Mouse (Mus musculus) naive thymus-derived CD4-positive, alpha-beta T cell, adult 2 months (primary cell): ENCODE results near the gene Ano6.

Source experiments
- DNase-seq: peaks from one replicate; pipeline ENCODE4 v3.0.0-alpha.2; 2011; ENCODE audit warnings: low read depth

The Ano6 gene

DNA sequence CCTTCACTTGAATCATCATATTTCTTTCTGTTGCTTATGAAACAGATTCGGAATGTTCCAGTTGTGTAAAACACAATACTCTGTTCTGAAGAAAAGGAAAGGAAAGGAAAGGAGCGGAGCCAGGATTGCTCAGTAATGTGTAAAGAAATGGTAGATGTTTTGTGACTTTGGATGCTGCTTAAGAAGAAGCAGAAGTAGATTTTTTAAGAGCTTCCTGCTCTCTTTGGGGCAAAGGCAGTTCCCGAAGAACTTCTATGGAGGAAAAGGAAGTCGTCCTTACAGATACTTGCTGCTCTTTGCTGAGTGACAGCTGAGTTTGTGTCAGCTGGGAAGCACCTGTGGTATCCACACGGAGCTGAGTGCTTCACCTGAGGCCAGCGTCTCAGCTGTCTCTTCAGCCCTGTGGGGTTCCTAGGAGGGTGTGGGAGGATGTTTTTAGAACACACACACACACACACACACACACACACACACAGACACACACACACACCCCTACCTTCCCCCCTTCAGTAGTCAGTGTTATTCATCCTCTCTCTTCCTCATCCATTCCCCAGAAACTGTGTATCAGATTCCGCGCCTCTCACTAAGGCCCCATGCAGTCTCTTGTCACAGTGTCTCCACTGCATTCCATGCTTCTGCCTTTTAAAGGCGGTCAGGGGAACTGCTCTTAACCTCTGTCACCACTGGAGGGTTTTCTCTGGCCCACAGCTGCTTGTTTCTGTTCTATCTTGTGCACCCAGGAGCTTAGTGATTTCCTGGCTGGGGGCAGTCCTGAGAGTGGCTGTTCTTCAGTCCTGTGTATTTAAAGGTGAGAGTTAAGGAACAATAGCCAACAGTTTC, 6.7 kb downstream of the Ano6 start:
- DNase-seq, result no peak

GRCm38 (mm10) chr15:95798266-95798665, 7.6 kb downstream of the Ano6 start:
- no peak for DNase-seq

- no peak for DNase-seq
Observed at GRCm38 (mm10) chr15:95799632-95800031, 9.0 kb downstream of the Ano6 start.

DNA sequence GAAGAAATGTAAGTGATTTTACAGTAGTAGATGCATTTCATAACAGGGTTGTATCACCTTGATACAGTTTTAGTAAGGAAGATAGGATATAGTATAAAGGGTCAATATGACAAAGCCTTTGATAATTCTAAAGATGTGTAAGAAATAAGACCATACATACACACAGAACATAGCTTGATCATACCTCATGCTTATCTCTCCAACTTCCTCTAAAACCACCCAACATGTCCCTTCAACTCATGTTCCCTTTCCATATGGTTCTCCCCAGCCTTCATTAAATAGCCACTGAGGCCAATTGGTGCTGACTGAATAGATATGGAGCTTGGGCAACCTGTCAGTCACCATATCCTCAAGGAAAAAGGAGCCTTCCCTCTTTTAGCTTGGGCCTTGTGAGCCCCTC, 9.4 kb downstream of the Ano6 start:
- DNase-seq, result no peak

DNA sequence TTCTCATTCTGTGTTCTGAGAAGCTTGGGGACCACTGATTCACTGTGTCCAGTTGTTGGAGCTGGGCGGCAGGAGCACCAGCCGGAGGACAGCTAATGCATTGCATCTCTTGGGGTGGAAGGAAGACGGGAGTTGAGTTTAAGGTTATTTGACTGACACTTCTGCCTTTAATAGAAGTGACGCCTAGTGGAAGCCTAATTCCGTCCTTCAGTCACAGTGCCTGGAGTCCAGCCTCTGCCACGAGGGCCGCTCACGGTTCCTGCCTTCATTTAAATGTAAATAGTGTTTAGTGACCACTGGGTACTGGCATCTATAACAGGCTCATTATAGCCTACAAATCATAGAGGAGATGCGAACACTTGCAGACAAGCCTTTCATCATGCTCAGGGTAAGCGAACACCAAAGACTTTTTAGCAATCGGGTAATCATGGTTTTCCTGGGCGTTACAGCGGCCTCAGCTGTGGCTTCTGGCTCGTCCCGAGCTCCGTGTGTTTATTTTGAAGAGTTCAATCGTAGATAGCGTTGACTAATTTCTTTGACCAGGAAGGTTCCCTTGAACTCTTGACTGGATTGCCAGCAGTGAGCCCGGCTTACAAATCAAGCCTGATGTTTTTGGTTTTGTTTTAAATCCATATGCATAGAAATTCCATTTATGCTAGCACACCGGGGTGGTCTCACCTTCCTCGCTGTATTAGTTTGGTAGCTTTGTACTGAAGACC, 10.8 kb downstream of the Ano6 start:
- DNase-seq, result no peak

- no peak for DNase-seq
Observed at GRCm38 (mm10) chr15:95802140-95802539, 11.5 kb downstream of the Ano6 start.

DNA sequence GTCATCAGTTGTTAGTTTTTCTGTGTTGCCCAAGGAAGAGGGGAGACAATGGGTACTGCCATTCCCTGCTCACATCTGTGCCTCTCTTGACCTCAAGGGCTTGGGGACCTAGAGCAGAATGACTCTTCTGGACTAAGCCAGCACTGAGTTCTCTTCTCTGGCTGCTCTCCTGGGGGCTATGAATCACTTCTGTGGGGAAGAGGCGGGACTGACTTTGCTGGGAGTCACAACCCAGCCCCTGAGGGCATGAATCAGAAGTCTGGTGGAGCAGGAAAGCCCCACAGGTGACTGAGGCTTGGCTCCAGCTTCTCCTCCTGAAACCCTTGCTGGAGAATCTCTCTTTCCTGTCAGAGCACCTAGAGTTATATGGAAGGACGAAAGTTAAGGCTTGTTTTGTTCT, 12.1 kb downstream of the Ano6 start:
- no peak for DNase-seq

GRCm38 (mm10) chr15:95803484-95803883, 12.8 kb downstream of the Ano6 start:
- DNase-seq, result no peak

GRCm38 (mm10) chr15:95804255-95804654, 13.6 kb downstream of the Ano6 start:
- DNase-seq, result no peak

GRCm38 (mm10) chr15:95805022-95805471, 14.4 kb downstream of the Ano6 start:
- DNase-seq, result no peak

GRCm38 (mm10) chr15:95807908-95808307, 17.3 kb downstream of the Ano6 start:
- DNase-seq, result no peak

DNA sequence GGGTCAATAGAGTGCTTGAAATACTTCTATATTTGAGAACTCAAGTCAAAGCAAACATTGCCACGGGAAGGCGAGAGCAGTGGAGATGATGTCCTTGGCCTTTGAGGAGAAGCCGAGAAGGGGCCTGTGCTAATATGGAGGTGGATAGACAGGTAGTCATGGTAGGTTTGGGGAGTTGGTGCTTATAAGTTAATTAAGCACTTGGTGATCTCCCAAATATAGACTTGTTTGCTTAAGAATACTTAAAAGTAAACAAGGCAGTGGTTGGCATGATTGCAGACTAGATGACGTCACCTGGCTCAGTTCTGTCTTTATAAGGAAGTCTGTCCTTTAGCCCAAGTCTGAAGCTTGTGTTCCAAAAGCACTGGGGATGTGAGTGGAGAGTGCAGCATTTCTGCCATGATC, 19.7 kb downstream of the Ano6 start:
- no peak for DNase-seq

DNA sequence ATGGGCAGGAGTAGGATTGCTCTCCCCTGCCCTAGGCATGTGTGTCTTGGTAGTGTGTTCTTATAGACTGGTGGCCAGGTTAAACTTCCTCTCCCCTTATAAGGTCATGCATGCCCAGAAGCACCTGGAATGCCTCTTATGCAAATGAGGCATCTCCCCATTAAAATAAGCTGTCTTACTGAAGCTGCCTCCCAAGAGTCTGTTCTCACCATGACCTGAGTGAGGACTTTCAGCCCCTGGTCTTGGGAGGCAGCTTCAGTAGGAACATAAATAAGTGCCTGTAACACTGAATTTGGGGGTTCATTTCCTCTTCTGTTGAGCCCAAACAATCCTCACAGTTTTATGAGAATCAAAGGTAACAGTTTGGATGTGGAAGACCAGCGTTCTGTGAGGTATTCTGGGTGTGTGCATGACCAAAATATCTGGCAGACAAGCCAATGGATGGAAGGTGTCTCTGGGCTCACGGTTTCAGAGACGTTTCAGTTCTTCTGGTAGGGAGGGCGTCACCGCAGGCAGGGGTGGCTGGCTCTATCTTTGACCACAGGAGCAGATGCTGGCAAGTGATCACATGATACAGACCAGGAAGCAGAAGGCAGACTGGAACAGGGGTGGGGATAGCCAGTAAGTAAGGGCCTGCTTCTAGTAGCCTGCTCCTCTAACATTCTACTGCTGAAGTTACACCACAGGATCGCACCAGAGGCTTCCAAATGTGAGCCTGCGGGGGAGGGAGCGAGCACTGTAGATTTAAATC, 22.4 kb downstream of the Ano6 start:
- DNase-seq, result no peak

DNA sequence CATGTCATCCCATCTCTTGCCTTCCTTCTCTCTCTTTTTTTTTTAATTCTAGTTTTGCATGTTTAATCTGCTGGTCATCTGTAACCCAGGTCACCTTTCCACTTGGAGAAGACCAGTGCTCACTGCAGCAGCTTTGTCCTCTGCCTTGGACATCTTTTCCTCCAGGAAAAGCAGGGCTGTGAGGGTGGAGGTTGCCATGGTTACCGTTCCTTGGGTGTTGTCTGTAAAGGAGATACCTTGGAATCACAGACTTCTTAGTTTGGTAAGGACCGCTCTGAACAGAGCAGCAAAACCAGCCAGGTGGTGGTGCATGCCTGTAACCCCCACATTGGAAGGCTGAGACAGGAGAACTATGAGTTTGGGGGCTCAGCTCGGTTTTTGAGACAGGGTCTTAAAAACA, 26.9 kb downstream of the Ano6 start:
- DNase-seq, result no peak

GRCm38 (mm10) chr15:95819249-95820035, 28.8 kb downstream of the Ano6 start:
- no peak for DNase-seq

DNA sequence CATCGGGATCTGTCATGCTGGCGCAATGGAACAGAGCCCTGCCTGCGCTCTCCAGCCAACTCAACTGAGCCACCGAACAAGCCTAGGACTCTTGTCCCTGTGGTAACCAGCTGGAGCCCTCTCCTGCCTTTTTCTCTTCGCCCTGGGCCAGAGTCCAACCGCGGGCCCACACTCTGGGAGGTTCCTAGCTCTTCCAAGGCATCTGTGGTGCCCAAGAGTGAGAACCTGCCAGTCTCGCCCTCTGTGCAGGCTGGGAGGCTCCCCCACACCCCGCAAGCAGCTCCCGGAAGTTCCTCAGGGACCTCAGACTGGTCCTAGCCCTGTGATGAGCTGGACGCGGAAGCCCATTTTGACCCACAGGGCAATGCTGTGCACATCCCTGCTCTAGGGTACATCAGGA, 29.5 kb downstream of the Ano6 start:
- DNase-seq, result no peak

DNA sequence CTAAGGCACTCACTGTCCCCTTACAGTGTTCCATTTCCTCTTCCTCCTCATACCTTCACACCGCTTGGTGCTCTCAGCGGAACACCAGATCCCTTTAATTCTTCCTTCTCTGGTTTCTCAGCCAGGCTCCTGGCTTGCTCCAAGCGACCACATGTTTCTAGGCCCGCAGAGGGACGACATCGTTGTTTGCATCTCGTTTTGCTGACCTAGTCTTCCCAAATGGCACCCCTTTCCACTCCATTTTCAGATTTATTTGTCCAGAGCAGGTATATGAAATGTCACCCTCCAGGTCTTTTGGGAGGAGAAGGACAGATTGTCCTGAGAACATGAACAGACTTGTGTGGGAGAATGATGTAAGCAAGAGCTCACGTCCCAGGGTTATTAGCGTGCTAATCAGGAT, 30.0 kb downstream of the Ano6 start:
- DNase-seq, result no peak

DNA sequence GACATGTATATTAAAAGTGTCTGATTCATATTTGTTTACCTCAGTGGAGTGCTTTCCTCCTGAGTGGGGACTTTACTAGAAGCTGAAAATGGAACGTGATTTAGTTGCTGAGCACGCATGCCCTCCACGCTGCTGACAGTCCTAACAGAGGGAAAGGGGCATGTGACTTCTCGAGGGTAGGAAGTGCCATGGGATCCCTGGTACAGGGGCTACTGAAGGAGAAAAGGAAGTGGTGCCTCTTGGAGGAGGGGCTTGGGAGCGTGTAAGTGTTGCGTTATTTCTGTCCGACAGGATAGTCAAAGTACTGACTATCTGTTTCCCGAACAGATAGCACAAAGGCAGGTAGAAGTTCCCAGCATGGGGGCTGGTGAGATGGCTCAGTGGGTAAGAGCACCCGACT, 31.5 kb downstream of the Ano6 start:
- DNase-seq, result no peak

GRCm38 (mm10) chr15:95823383-95824306, 33.0 kb downstream of the Ano6 start:
- no peak for DNase-seq

- peak; percentile 53 for DNase-seq
Observed at GRCm38 (mm10) chr15:95826516-95826915, 35.9 kb downstream of the Ano6 start.

GRCm38 (mm10) chr15:95827465-95827971, 36.9 kb downstream of the Ano6 start:
- DNase-seq, result no peak
